Mouse (Mus musculus) E14TG2a.4 (cell line): Measurements from ENCODE around the gene Eif3b.
"Not testable (repeated sequence)": the region's sequence is repeated elsewhere in the genome, so short reads cannot be mapped to it uniquely, and the experiment has no call there.

Source experiments
- H3K27me3 ChIP-seq: 2 replicates; pipeline ENCODE4 v1.6.1; 2014; ENCODE audit warnings: low read length, control low read depth; ENCODE audit not compliant: insufficient read depth
- H3K36me3 ChIP-seq: 2 replicates; pipeline ENCODE4 v1.6.1; 2014; ENCODE audit warnings: low read length, control low read depth; ENCODE audit not compliant: insufficient read depth
- H3K4me1 ChIP-seq: replicated peaks from 2 replicates; pipeline ENCODE4 v1.6.1; 2014; ENCODE audit warnings: low read depth, low read length, control low read depth
- H3K4me3 ChIP-seq: replicated peaks from 2 replicates; pipeline ENCODE4 v1.5.1; 2014; ENCODE audit warnings: mild to moderate bottlenecking, low read length
- H3K9me3 ChIP-seq: 2 replicates; pipeline ENCODE4 v1.6.1; 2014; ENCODE audit warnings: low read length, control low read depth
- CTCF ChIP-seq: conservative IDR thresholded peaks from 2 replicates; pipeline ENCODE4 v1.5.1; 2014; ENCODE audit warnings: low read length
- NANOG ChIP-seq: IDR thresholded peaks from 2 replicates; pipeline ENCODE4 v1.6.1; 2014; ENCODE audit warnings: borderline replicate concordance, low read length, mixed read lengths
- POU5F1 ChIP-seq: IDR thresholded peaks from 2 replicates; pipeline ENCODE4 v1.6.1; 2014; ENCODE audit warnings: low read length, borderline replicate concordance

The Eif3b gene

DNA sequence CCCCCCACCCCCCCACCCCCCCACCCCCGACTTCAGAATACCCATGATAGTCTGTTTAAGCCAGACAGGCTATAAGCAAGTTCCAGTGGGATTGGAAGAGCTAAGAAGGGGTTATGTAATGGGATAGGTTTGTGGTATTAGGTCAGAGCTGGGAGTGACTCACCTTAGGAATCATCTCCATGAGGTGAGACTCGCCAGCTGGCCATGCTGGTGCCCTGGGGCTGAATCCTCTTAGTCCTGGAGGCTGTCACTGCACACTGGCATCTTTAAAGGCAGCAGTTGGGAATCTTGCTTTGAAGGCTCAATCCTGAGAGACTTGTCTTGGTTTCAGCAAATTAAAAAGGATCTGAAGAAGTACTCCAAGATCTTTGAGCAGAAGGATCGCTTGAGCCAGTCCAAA is 22.3 kb downstream of the Eif3b start:
- Histone ChIP-seq H3K36me3 (peaks cover 91% of the 10 kb centered on the region), H3K9me3 (no peaks in the 10 kb centered on the region), H3K4me1 (peaks cover 64% of the 10 kb centered on the region), H3K27me3 (no peaks in the 10 kb centered on the region), H3K4me3 (no peak overlapping the region)
- TF ChIP-seq NANOG (no peak), CTCF (no peak), POU5F1 (no peak)

DNA sequence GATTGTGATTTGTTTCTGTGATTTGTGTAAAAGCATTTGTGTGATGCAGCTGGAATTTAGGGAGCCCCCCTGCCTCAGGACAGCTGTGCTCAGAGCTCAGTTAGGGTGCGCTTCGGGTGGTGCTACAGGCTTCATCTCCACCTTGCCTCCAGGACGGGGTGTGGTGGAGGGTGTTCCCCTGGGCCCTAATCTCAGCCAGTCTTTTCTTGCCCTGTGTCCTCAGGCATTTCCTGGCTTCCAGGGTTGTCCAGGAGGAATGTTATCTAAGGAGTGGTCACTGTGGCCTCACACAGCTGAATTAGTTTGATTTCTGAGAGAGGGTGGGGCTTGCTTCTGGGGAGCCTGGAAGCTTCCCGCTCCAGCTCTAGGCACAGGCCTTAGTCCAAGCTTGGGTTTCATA is 24.9 kb downstream of the Eif3b start:
- no peak for TF ChIP-seq CTCF
- no peak for TF ChIP-seq NANOG
- TF ChIP-seq POU5F1: no peak
- Histone ChIP-seq H3K4me3 (no peak overlapping the region), H3K27me3 (no peaks in the 10 kb centered on the region), H3K36me3 (peaks cover 68% of the 10 kb centered on the region), H3K9me3 (no peaks in the 10 kb centered on the region), H3K4me1 (peaks cover 65% of the 10 kb centered on the region)

DNA sequence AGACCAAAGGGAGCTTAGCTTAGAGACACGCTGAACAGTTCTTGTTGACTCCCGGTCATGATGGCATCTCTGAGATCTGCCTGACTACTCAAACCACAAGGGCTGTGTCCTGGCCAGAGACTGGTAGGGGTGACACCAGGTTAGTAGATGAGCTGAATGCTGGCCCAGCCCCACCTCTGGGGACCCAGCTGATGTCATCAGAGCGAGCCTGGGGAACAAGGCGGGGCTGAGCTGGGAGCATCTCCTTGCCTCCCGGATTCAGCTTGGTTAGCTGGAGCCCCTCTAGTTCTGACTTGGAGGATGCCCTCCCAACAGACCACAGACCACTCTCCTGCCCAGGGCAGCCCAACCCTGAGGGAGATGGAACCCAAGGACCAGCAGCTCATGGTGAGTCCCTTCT is 26.2 kb downstream of the Eif3b start, which contains the start of gene Gm4869:
TSS of gene Gm4869 (plus strand) at position 301 of the 400 bp plus-strand sequence.
- H3K4me1 ChIP-seq: peaks cover 63% of the 10 kb centered on the region
- TF ChIP-seq POU5F1 (no peak), NANOG (no peak), CTCF (no peak)
- H3K4me3 ChIP-seq: no peak within 1 kb of the TSS
- no peaks in the 10 kb centered on the region for H3K9me3 ChIP-seq
- H3K27me3 ChIP-seq: no peaks in the 10 kb centered on the region
- H3K36me3 ChIP-seq: peaks cover 59% of the 10 kb centered on the region

DNA sequence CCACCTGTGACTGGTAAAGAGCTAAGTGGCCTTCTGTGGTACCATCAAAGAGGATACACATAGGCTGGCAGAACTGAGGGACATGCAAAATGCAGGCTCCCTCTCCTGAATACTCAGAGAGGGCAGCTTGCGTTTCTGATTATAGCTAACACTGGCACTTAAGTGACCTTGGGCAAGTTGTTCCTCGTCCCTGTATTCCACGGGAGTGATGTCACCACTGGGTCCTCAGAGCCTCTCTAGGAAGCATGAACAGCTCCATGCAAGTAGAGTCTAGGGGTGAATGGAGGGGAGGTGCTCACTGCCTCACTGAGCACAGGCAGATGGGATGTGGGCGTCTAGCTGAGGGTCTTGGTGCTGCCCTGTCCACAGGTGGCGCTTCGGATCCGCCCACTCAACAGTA is 26.9 kb downstream of the Eif3b start:
- Histone ChIP-seq H3K36me3 (peaks cover 52% of the 10 kb centered on the region), H3K27me3 (no peaks in the 10 kb centered on the region), H3K9me3 (no peaks in the 10 kb centered on the region), H3K4me1 (peaks cover 58% of the 10 kb centered on the region), H3K4me3 (no peak overlapping the region)
- TF ChIP-seq CTCF: no peak
- TF ChIP-seq NANOG: no peak
- TF ChIP-seq POU5F1: no peak

DNA sequence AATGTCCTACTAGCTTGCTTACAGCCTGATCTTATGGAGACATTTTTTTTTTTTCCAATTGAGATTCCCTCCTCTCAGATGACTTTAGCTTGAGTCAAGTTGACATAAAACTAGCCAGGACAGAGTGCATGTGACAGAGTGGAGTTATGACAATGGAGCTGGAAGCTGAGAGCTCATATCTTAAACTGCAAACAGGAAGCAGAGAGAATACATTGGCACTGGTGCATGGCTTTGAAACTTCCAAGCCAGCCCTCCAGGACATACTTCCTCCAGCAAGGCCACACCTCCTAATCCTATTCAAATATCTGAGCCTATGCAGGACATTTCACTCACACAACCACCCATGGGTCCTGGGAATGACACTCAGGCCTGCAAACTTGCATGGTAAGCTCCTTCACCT is 35.4 kb downstream of the Eif3b start:
- no peaks in the 10 kb centered on the region for H3K36me3 ChIP-seq
- TF ChIP-seq CTCF (no peak), NANOG (no peak), POU5F1 (no peak)
- H3K27me3 ChIP-seq: no peaks in the 10 kb centered on the region
- H3K4me1 ChIP-seq: 0 out of 2 replicates have a peak, but pooled peaks cover 9% of the 10 kb centered on the region
- H3K9me3 ChIP-seq: no peaks in the 10 kb centered on the region
- no peak overlapping the region for H3K4me3 ChIP-seq

DNA sequence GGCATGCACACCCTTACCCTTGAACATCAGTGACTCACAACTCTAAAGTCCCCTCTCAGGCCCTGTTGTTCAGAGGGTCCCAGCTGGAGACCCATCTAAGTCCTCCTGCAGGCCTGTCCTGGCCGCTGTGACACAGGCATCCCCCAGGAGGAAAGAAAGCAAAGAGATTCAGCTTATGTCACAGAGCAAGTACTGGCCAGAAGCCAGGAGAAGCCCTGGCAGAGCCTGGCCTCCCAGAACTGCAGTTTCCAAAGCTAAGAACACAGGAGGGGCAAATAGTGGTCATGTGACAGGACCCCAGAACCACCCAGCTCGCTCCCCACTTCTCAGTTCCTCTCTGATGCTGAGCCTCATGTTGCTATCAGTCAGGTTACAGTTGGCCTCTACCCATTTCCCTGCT is 36.3 kb downstream of the Eif3b start:
- H3K4me3 ChIP-seq: no peak overlapping the region
- no peaks in the 10 kb centered on the region for H3K27me3 ChIP-seq
- no peak for TF ChIP-seq POU5F1
- no peak for TF ChIP-seq NANOG
- no peak for TF ChIP-seq CTCF
- no peaks in the 10 kb centered on the region for H3K9me3 ChIP-seq
- H3K4me1 ChIP-seq: 0 out of 2 replicates have a peak, but pooled peaks cover 9% of the 10 kb centered on the region
- H3K36me3 ChIP-seq: no peaks in the 10 kb centered on the region

DNA sequence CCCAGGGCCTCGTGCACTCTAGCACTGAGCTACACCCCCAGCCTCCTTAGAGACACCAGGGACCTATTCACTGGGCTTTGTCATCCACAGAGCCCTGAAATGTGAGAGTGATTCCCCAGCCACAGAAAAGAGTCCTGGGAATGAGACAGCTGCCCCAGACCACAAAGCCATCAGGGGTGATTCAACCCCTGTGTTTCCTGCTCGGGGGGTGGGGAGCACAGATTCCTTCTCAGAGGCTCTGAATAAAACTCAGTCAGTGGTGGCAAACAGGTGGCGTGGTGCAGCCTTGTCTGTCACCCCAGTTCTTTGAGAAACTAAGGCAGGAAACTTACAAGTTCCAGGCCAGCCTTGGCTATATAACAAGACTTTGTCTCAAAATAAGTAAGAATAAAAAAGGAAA is 42.3 kb downstream of the Eif3b start:
- H3K9me3 ChIP-seq: peaks cover 19% of the 10 kb centered on the region
- H3K27me3 ChIP-seq: no peaks in the 10 kb centered on the region
- no peaks in the 10 kb centered on the region for H3K36me3 ChIP-seq
- no peak overlapping the region for H3K4me3 ChIP-seq
- H3K4me1 ChIP-seq: peaks cover 13% of the 10 kb centered on the region
- no peak for TF ChIP-seq NANOG
- no peak for TF ChIP-seq POU5F1
- no peak for TF ChIP-seq CTCF

DNA sequence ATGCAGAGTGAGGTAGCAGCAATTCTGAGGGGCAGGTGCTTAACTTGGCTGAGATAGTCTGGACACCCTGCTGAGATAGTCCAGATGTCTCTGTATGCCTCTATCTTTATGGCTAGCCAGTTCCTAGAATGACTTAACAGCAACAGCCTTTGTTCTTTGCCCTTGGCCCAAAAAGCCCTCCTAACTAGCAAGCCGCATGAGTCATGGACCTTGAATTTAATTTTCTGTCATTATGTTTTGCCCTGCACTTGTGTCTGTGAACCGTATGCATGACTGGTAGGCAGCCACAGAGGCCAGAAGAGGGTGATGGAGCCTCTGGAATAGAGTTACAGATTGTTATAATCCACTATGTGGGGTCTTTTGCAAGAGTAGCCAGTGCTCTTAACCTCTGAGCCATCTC is 44.0 kb downstream of the Eif3b start:
- Histone ChIP-seq H3K9me3 (peaks cover 19% of the 10 kb centered on the region), H3K4me1 (peaks cover 14% of the 10 kb centered on the region)
- H3K27me3 ChIP-seq, H3K4me3 ChIP-seq, H3K36me3 ChIP-seq: not testable (repeated sequence)

DNA sequence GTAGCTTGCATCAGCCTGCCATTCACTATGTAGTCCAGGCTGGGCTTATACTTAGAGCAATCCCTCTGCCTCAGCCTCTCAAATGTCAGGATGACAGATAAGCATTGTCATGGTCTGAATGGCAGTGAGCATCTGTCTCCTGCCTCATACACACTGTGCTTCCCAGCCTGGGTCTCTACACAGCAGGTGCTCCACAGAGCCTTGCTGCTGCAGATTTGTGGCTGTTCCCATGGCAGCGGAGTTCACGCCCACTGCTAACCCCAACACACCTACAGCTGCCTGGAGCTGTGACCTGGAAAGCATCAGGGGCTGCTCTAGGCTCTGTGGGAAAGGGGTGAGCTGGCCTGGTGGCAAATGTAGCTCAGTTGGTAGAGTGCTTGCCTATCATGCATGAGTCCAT is 45.8 kb downstream of the Eif3b start:
- Histone ChIP-seq H3K27me3 (peaks cover 22% of the 10 kb centered on the region), H3K36me3 (no peaks in the 10 kb centered on the region), H3K4me3 (no peak overlapping the region), H3K9me3 (peaks cover 19% of the 10 kb centered on the region), H3K4me1 (peaks cover 20% of the 10 kb centered on the region)
- no peak for TF ChIP-seq CTCF
- no peak for TF ChIP-seq POU5F1
- no peak for TF ChIP-seq NANOG

DNA sequence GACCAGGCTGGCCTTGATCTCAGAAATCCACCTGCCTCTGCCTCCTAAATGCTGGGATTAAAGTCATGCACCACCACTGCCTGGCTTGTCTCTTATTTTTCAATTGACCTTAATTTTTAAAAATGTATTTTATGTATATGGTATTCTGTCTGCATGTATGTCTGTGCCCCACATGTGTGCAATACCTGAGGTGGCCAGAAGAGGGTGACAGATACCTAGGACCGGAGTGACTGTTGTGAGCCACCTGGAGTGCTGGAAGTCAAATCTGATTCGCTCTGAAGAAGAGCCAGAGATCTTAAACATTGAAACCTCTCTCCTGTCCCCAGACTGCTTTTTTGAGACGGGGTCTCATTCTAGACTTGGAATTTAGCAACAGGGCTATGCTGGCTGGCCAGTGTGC is 53.2 kb downstream of the Eif3b start:
- H3K4me1 ChIP-seq: peaks cover 22% of the 10 kb centered on the region
- TF ChIP-seq CTCF (peak; percentile 94), POU5F1 (no peak)

More for the DNA sequence above, 53.2 kb downstream of the Eif3b start:
- Histone ChIP-seq H3K27me3 (peaks cover 17% of the 10 kb centered on the region), H3K9me3 (peaks cover 7% of the 10 kb centered on the region), H3K4me3 (no peak overlapping the region), H3K36me3 (no peaks in the 10 kb centered on the region)
